Mouse (Mus musculus) neural tube, embryonic 13.5 days (tissue): ENCODE measurements around the gene Samd4b. TPM values are rescaled to one million over a fixed set of nuclear protein-coding genes. Genes with fewer than 3 reads are reported as not detected.
A peak's percentile ranks its signal among the peaks of the same experiment; 100 is the strongest.

Source experiments
- ATAC-seq: fragments of 200-750 bp; cut with Nextera tagmentation; 2 replicates; pipeline ENCODE4 v1.8.0; 2017; ENCODE audit warnings: low read depth, mild to moderate bottlenecking, moderate TSS enrichment, moderate library complexity
- H3K27ac ChIP-seq: fragments of 300-500 bp; sonication (generic); replicated peaks from 2 replicates; pipeline ENCODE4 v1.5.1; 2015; ENCODE audit warnings: moderate library complexity, mild to moderate bottlenecking, inconsistent platforms
- H3K27me3 ChIP-seq: fragments of 300-500 bp; sonication (generic); 2 replicates; pipeline ENCODE4 v1.6.1; 2015; ENCODE audit warnings: mild to moderate bottlenecking, inconsistent platforms
- H3K36me3 ChIP-seq: fragments of 300-500 bp; sonication (generic); 2 replicates; pipeline ENCODE4 v1.6.1; 2015; ENCODE audit warnings: mild to moderate bottlenecking, inconsistent platforms
- H3K4me1 ChIP-seq: fragments of 300-500 bp; sonication (generic); replicated peaks from 2 replicates; pipeline ENCODE4 v1.6.1; 2015; ENCODE audit warnings: inconsistent platforms
- H3K4me2 ChIP-seq: fragments of 300-500 bp; sonication (generic); 2 replicates; pipeline ENCODE4 v1.6.1; 2015; ENCODE audit warnings: inconsistent platforms, mild to moderate bottlenecking, moderate library complexity
- H3K4me3 ChIP-seq: fragments of 300-500 bp; sonication (generic); 2 replicates; pipeline ENCODE4 v1.5.1; 2015; ENCODE audit warnings: mild to moderate bottlenecking, inconsistent platforms
- H3K9ac ChIP-seq: fragments of 300-500 bp; sonication (generic); 2 replicates; pipeline ENCODE4 v1.6.1; 2015; ENCODE audit warnings: moderate library complexity, mild to moderate bottlenecking, inconsistent platforms
- H3K9me3 ChIP-seq: fragments of 300-500 bp; sonication (generic); 2 replicates; pipeline ENCODE4 v1.6.1; 2016; ENCODE audit warnings: inconsistent platforms
- WGBS: fragments of 180-500 bp; shearing (Covaris S2); methylation state at CpG from one replicate; pipeline ENCODE4 v1.1.7; 2015; 5-methylcytosine and 5-hydroxymethylcytosine counted together
- polyA plus RNA-seq: library from polyadenylated mRNA; unstranded; fragments of >200 nt; fragmentation: Nextera tagmentation; extraction: Ambion mirVana; gene quantifications from 2 replicates; pipeline ENCODE4 v1.2.1, GENCODE M21; 2015

Samd4b gene
- polyA plus RNA-seq, 1 experiment from 2014 or later = 25.6 TPM

- peak overlapping the region; percentile 88 for H3K4me2 ChIP-seq
- no peaks in the 10 kb centered on the region for H3K27me3 ChIP-seq
- WGBS = under 1% methylated on average over 25 of the region's 70 CpGs
- peaks cover 24% of the 10 kb centered on the region for H3K36me3 ChIP-seq
- ATAC-seq = peak; percentile 47
- peak overlapping the region; percentile 88 for H3K9ac ChIP-seq
- H3K4me1 ChIP-seq = peaks cover 50% of the 10 kb centered on the region
- no peaks in the 10 kb centered on the region for H3K9me3 ChIP-seq
- H3K4me3 ChIP-seq = peak overlapping the region; percentile 79
- H3K27ac ChIP-seq = peak overlapping the region; percentile 56
Observed at GRCm38 (mm10) chr7:28435660-28436259, 162.2 kb downstream of the Samd4b start.

- no peak overlapping the region for H3K4me2 ChIP-seq
- peaks cover 50% of the 10 kb centered on the region for H3K4me1 ChIP-seq
- ATAC-seq = no peak
- H3K9ac ChIP-seq = no peak overlapping the region
- 94% methylated on average over 2 of the region's 2 CpGs for WGBS
- H3K27ac ChIP-seq = no peak overlapping the region
- H3K36me3 ChIP-seq = peaks cover 24% of the 10 kb centered on the region
- H3K4me3 ChIP-seq = no peak overlapping the region
- no peaks in the 10 kb centered on the region for H3K27me3 ChIP-seq
- H3K9me3 ChIP-seq = no peaks in the 10 kb centered on the region
Observed at GRCm38 (mm10) chr7:28432252-28432651, 165.7 kb downstream of the Samd4b start.

GRCm38 (mm10) chr7:28430512-28430911, 167.4 kb downstream of the Samd4b start:
- Histone ChIP-seq H3K9ac (no peak overlapping the region), H3K4me2 (no peak overlapping the region), H3K4me1 (peaks cover 46% of the 10 kb centered on the region), H3K27me3 (no peaks in the 10 kb centered on the region), H3K27ac (no peak overlapping the region), H3K9me3 (no peaks in the 10 kb centered on the region), H3K4me3 (no peak overlapping the region), H3K36me3 (peaks cover 24% of the 10 kb centered on the region)
- ATAC-seq = no peak
- WGBS = 88% methylated on average over 1 of the region's 1 CpGs

- peaks cover 18% of the 10 kb centered on the region for H3K4me1 ChIP-seq
- H3K9ac ChIP-seq = no peak overlapping the region
- no peak overlapping the region for H3K4me2 ChIP-seq
- ATAC-seq = no peak
- H3K4me3 ChIP-seq = no peak overlapping the region
- no peaks in the 10 kb centered on the region for H3K9me3 ChIP-seq
- H3K27me3 ChIP-seq = no peaks in the 10 kb centered on the region
- H3K27ac ChIP-seq = no peak overlapping the region
- H3K36me3 ChIP-seq = peaks cover 31% of the 10 kb centered on the region
Observed at GRCm38 (mm10) chr7:28427738-28428137, 170.2 kb downstream of the Samd4b start.

- peaks cover 63% of the 10 kb centered on the region for H3K36me3 ChIP-seq
- no peaks in the 10 kb centered on the region; the same call in 1 of the 2 replicates for H3K4me1 ChIP-seq
- no peak overlapping the region for H3K9ac ChIP-seq
- no peak for ATAC-seq
- no peaks in the 10 kb centered on the region for H3K27me3 ChIP-seq
- 100% methylated on average over 1 of the region's 1 CpGs for WGBS
- H3K4me2 ChIP-seq = no peak overlapping the region
- H3K27ac ChIP-seq = no peak overlapping the region
- H3K4me3 ChIP-seq = no peak overlapping the region
- no peaks in the 10 kb centered on the region for H3K9me3 ChIP-seq
Observed at GRCm38 (mm10) chr7:28423018-28423417, 174.9 kb downstream of the Samd4b start.

GRCm38 (mm10) chr7:28419416-28419815, 178.5 kb downstream of the Samd4b start:
- no peak overlapping the region for H3K9ac ChIP-seq
- H3K4me2 ChIP-seq = no peak overlapping the region
- ATAC-seq = no peak
- 98% methylated on average over 2 of the region's 2 CpGs for WGBS
- H3K9me3 ChIP-seq = no peaks in the 10 kb centered on the region
- H3K4me3 ChIP-seq = no peak overlapping the region
- H3K36me3 ChIP-seq = peaks cover 94% of the 10 kb centered on the region
- H3K27me3 ChIP-seq = no peaks in the 10 kb centered on the region
- no peaks in the 10 kb centered on the region; the same call in 1 of the 2 replicates for H3K4me1 ChIP-seq
- no peak overlapping the region for H3K27ac ChIP-seq

GRCm38 (mm10) chr7:28418096-28418670, 179.8 kb downstream of the Samd4b start:
- Histone ChIP-seq H3K9me3 (no peaks in the 10 kb centered on the region), H3K27me3 (no peaks in the 10 kb centered on the region), H3K27ac (no peak overlapping the region; the same call in 1 of the 2 replicates), H3K36me3 (peaks cover 95% of the 10 kb centered on the region), H3K4me1 (no peaks in the 10 kb centered on the region; the same call in 1 of the 2 replicates), H3K9ac (no peak overlapping the region), H3K4me3 (no peak overlapping the region), H3K4me2 (no peak overlapping the region)
- 72% methylated on average over 8 of the region's 8 CpGs for WGBS
- peak; percentile 40; the same call in 1 of the 2 replicates for ATAC-seq

- Histone ChIP-seq H3K9ac (no peak overlapping the region), H3K4me1 (no peaks in the 10 kb centered on the region; the same call in 1 of the 2 replicates), H3K4me3 (no peak overlapping the region), H3K4me2 (no peak overlapping the region), H3K27ac (no peak overlapping the region), H3K9me3 (no peaks in the 10 kb centered on the region), H3K36me3 (peaks cover 95% of the 10 kb centered on the region), H3K27me3 (no peaks in the 10 kb centered on the region)
- no peak for ATAC-seq
Observed at GRCm38 (mm10) chr7:28417368-28417767, 180.6 kb downstream of the Samd4b start.

- ATAC-seq = no peak
- H3K4me2 ChIP-seq = no peak overlapping the region
- 91% methylated on average over 4 of the region's 4 CpGs for WGBS
Observed at GRCm38 (mm10) chr7:28412826-28413225, 185.1 kb downstream of the Samd4b start.

GRCm38 (mm10) chr7:28410841-28411475, 187.0 kb downstream of the Samd4b start:
- Histone ChIP-seq H3K4me3 (no peak overlapping the region), H3K9ac (no peak overlapping the region), H3K36me3 (peaks cover 95% of the 10 kb centered on the region), H3K27me3 (no peaks in the 10 kb centered on the region), H3K4me2 (no peak overlapping the region), H3K4me1 (no peaks in the 10 kb centered on the region), H3K9me3 (no peaks in the 10 kb centered on the region), H3K27ac (no peak overlapping the region)
- ATAC-seq = no peak
- WGBS = 89% methylated on average over 3 of the region's 3 CpGs

More at GRCm38 (mm10) chr7:28412826-28413225, 185.1 kb downstream of the Samd4b start:
- no peaks in the 10 kb centered on the region for H3K9me3 ChIP-seq
- no peak overlapping the region for H3K27ac ChIP-seq
- H3K4me3 ChIP-seq = no peak overlapping the region
- no peaks in the 10 kb centered on the region for H3K4me1 ChIP-seq
- no peak overlapping the region for H3K9ac ChIP-seq
- H3K27me3 ChIP-seq = no peaks in the 10 kb centered on the region
- H3K36me3 ChIP-seq = peaks cover 94% of the 10 kb centered on the region

GRCm38 (mm10) chr7:28401942-28402341, 196.0 kb downstream of the Samd4b start:
- H3K9me3 ChIP-seq = no peaks in the 10 kb centered on the region
- H3K4me2 ChIP-seq = no peak overlapping the region
- no peak overlapping the region for H3K4me3 ChIP-seq
- no peak for ATAC-seq
- no peak overlapping the region for H3K27ac ChIP-seq
- H3K36me3 ChIP-seq = peaks cover 98% of the 10 kb centered on the region
- no peaks in the 10 kb centered on the region for H3K4me1 ChIP-seq
- no peaks in the 10 kb centered on the region for H3K27me3 ChIP-seq
- no peak overlapping the region for H3K9ac ChIP-seq
- 76% methylated on average over 3 of the region's 3 CpGs for WGBS

GRCm38 (mm10) chr7:28401030-28401429, 196.9 kb downstream of the Samd4b start:
- Histone ChIP-seq H3K9me3 (no peaks in the 10 kb centered on the region), H3K27ac (no peak overlapping the region), H3K4me3 (no peak overlapping the region), H3K36me3 (peaks cover 98% of the 10 kb centered on the region), H3K27me3 (no peaks in the 10 kb centered on the region), H3K4me2 (no peak overlapping the region), H3K9ac (no peak overlapping the region), H3K4me1 (no peaks in the 10 kb centered on the region)
- ATAC-seq = no peak
- WGBS = 96% methylated on average over 1 of the region's 1 CpGs
